Mouse (Mus musculus) B cell, adult 62 days (primary cell): ENCODE data around the gene Fez2. TPM values are rescaled to one million over a fixed set of nuclear protein-coding genes. Genes with fewer than 3 reads are reported as not detected.

Experiments
- total RNA-seq: library from RNA; stranded (reverse); gene quantifications from 4 replicates; pipeline ENCODE4 v1.2.4, GENCODE M21; 2023

Gene Fez2
- total RNA-seq: 16.7 to 18.6 TPM (median 18.0 TPM) in 4 replicates

GRCm38 (mm10) chr17:78417381-78418281, at the start of gene Fez2:
Gene Fez2, minus strand, starts transcription at chr17:78418152.

Other genes starting within 250 kb of the Fez2 start
- gene Crim1, start 217.9 kb downstream of the Fez2 start, total RNA-seq: 17.8 to 21.0 TPM (median 20.3 TPM) in 4 replicates
- gene Vit, start 89.9 kb upstream of the Fez2 start, total RNA-seq: not detected in 4 replicates